Mouse (Mus musculus): ENCODE measurements around the gene Bnip2. TPM values are rescaled to one million over a fixed set of nuclear protein-coding genes. Genes with fewer than 3 reads are reported as not detected.
"Not testable (repeated sequence)": the region's sequence is repeated elsewhere in the genome, so short reads cannot be mapped to it uniquely, and the experiment has no call there.

The Bnip2 gene
- total and polyA plus RNA-seq, 3 experiments: 54.3 to 104 (median 88.1) TPM

DNA sequence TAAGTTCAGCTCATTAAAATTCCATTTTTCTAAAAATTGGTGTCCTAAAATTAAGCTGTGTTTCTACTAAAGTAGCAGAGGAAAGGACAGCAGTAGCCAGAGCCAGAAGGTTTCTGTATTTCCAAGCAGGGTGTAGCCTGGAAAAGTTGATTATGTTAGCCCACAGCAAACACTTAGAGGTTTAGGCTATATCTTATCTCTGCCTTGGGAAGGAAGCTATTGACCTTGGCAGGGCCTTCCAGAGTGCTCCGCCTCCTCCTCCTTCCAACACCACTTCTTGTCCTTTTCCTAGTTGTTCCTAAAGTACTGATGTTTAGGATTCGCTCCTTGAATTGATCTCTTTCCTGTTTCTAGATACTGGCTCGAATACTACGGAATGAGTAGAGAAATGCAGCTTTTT is 32.8 kb downstream of the Bnip2 start:
- Histone ChIP-seq H3K36me3 (replicated peaks in 1 of 2; ENCODE audit: control insufficient read depth in 1 of 2, insufficient read depth in 1 of 2, low read length in 1 of 2) (peaks cover 2 to 43% of the 10 kb centered on the region in 2 experiments), H3K27me3 (replicated peaks) (no peaks in the 10 kb centered on the region), H3K79me2 (replicated peaks; ENCODE audit: control insufficient read depth, extremely low read depth, insufficient read depth, poor library complexity, severe bottlenecking) (0 out of 2 replicates have a peak, but pooled peaks cover 2% of the 10 kb centered on the region), H3K4me3 (replicated peaks in 1 of 3; ENCODE audit: low read depth in 2 of 3, low read length in 2 of 3, poor library complexity in 1 of 3) (no peak overlapping the region), H3K9ac (ENCODE audit: insufficient read depth, low read depth) (no peak overlapping the region), H3K4me1 (ENCODE audit: control insufficient read depth in 1 of 2, insufficient read depth in 2 of 2) (peaks cover 6 to 11% of the 10 kb centered on the region in 2 experiments), H3K4me2 (ENCODE audit: insufficient read depth, low read depth, poor library complexity, severe bottlenecking) (no peak overlapping the region), H3K9me3 (replicated peaks; ENCODE audit: low read length) (no peaks in the 10 kb centered on the region), H3K27ac (ENCODE audit: insufficient read depth, low read depth) (no peak overlapping the region)
- in situ Hi-C loops (cut with MboI; ENCODE audit: low pct_ligation_motif_present, low pct_unique_long_range_greater_than_20kb, low sequenced_read_pairs) (no loop called here), dilution Hi-C loops (cut with MboI; ENCODE audit: extremely low pct_ligation_motif_present, extremely low pct_unique_long_range_greater_than_20kb, low sequenced_read_pairs) (no loop called here)
- no peak for DNase-seq (ENCODE audit: extremely low read depth)
- TF ChIP-seq MXI1 (IDR thresholded peaks at IDR 0.05; ENCODE audit: low read depth, low read length) (no peak), TCF12 (IDR thresholded peaks at IDR 0.05; ENCODE audit: low read depth, low read length) (no peak), POLR2A (IDR thresholded peaks at IDR 0.05; ENCODE audit: low read depth, low read length) (no peak), ZKSCAN1 (IDR thresholded peaks at IDR 0.05; ENCODE audit: borderline replicate concordance, low read depth, low read length) (no peak), USF2 (conservative IDR thresholded peaks at IDR 0.05; ENCODE audit: low read depth, low read length) (no peak), E2F4 (IDR thresholded peaks at IDR 0.05; ENCODE audit: insufficient replicate concordance, low read depth, low read length) (no peak), MAZ (IDR thresholded peaks at IDR 0.05; ENCODE audit: low read depth, low read length) (no peak), BHLHE40 (IDR thresholded peaks at IDR 0.05; ENCODE audit: low read depth, low read length) (no peak), IRF4 (IDR thresholded peaks at IDR 0.05; ENCODE audit: low read depth, low read length) (no peak), CHD1 (IDR thresholded peaks at IDR 0.05; ENCODE audit: low read depth, low read length) (no peak), SIN3A (IDR thresholded peaks at IDR 0.05; ENCODE audit: low read length) (no peak), UBTF (IDR thresholded peaks at IDR 0.05; ENCODE audit: low read depth, low read length) (no peak)

DNA sequence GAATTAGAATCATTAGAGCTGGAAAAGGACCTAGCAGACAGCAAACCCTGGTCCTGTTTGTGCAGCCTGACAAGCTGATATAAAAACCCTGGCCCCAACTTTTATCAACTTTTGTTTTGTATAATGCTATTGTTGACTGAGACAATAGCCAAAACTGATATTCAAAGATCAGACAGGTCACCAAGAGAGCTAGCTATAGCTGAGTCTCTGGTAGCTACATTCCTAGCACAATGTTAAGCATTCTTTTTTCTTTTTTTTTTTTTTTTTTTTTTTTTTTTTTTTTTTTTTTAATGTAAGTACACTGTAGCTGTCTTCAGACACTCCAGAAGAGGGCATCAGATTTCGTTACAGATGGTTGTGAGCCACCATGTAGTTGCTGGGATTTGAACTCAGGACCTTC is 34.3 kb downstream of the Bnip2 start:
- H3K4me2 ChIP-seq (ENCODE audit: insufficient read depth, low read depth, poor library complexity, severe bottlenecking); H3K27ac ChIP-seq (ENCODE audit: insufficient read depth, low read depth); H3K4me3 ChIP-seq (replicated peaks in 1 of 3; ENCODE audit: low read depth in 2 of 3, low read length in 2 of 3, poor library complexity in 1 of 3); H3K79me2 ChIP-seq (replicated peaks; ENCODE audit: control insufficient read depth, extremely low read depth, insufficient read depth, poor library complexity, severe bottlenecking); DNase-seq (ENCODE audit: extremely low read depth); H3K9ac ChIP-seq (ENCODE audit: insufficient read depth, low read depth); H3K9me3 ChIP-seq (replicated peaks; ENCODE audit: low read length); H3K27me3 ChIP-seq (replicated peaks); in situ Hi-C loops (cut with MboI; ENCODE audit: low pct_ligation_motif_present, low pct_unique_long_range_greater_than_20kb, low sequenced_read_pairs); dilution Hi-C loops (cut with MboI; ENCODE audit: extremely low pct_ligation_motif_present, extremely low pct_unique_long_range_greater_than_20kb, low sequenced_read_pairs): not testable (repeated sequence)
- peaks cover 2 to 38% of the 10 kb centered on the region in 2 experiments for H3K36me3 ChIP-seq (replicated peaks in 1 of 2; ENCODE audit: control insufficient read depth in 1 of 2, insufficient read depth in 1 of 2, low read length in 1 of 2)
- TF ChIP-seq POLR2AphosphoS2 (IDR thresholded peaks at IDR 0.05; ENCODE audit: low read depth, low read length): 0 out of 2 replicates have a peak, but pooled peaks have one; percentile 38
- peak; percentile 53; the same call in 1 of the 2 replicates for TF ChIP-seq ZNF384 (IDR thresholded peaks at IDR 0.05; ENCODE audit: low read depth, low read length)
- H3K4me1 ChIP-seq (ENCODE audit: control insufficient read depth in 1 of 2, insufficient read depth in 2 of 2): peaks cover 6 to 11% of the 10 kb centered on the region in 2 experiments

DNA sequence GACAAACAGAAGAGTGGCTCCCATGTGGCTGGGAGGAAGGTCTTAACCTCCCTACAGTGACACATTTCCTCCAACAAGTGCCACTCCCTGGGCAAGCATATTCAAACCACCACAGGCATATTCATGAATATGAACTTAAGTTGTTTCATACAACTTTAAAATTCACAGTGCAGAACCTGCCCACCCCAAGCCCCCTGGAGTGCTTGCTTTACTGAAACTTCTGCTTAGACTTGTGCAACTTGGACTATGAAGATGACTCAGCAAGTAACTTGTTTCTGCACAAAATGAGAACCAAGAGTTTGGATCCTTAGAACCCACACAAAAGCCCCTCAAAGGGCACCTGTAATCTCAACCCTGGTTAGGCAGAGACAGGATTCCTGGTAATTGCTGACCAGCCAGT is 35.4 kb downstream of the Bnip2 start:
- Histone ChIP-seq H3K9me3 (replicated peaks; ENCODE audit: low read length) (no peaks in the 10 kb centered on the region), H3K27ac (ENCODE audit: insufficient read depth, low read depth) (no peak overlapping the region), H3K27me3 (replicated peaks) (no peaks in the 10 kb centered on the region), H3K79me2 (replicated peaks; ENCODE audit: control insufficient read depth, extremely low read depth, insufficient read depth, poor library complexity, severe bottlenecking) (no peaks in the 10 kb centered on the region), H3K9ac (ENCODE audit: insufficient read depth, low read depth) (no peak overlapping the region), H3K36me3 (replicated peaks in 1 of 2; ENCODE audit: control insufficient read depth in 1 of 2, insufficient read depth in 1 of 2, low read length in 1 of 2) (peaks cover 2 to 32% of the 10 kb centered on the region in 2 experiments), H3K4me3 (replicated peaks in 1 of 3; ENCODE audit: low read depth in 2 of 3, low read length in 2 of 3, poor library complexity in 1 of 3) (no peak overlapping the region), H3K4me1 (ENCODE audit: control insufficient read depth in 1 of 2, insufficient read depth in 2 of 2) (peaks cover 9 to 11% of the 10 kb centered on the region in 2 experiments), H3K4me2 (ENCODE audit: insufficient read depth, low read depth, poor library complexity, severe bottlenecking) (no peak overlapping the region)
- in situ Hi-C loops (cut with MboI; ENCODE audit: low pct_ligation_motif_present, low pct_unique_long_range_greater_than_20kb, low sequenced_read_pairs) (loop anchor here (5.0 kb wide), 1 partner anchor 53 kb away; no protein-coding TSS in a partner anchor), dilution Hi-C loops (cut with MboI; ENCODE audit: extremely low pct_ligation_motif_present, extremely low pct_unique_long_range_greater_than_20kb, low sequenced_read_pairs) (no loop called here)
- peak; percentile 15 for DNase-seq (ENCODE audit: extremely low read depth)
- TF ChIP-seq ZMIZ1 (IDR thresholded peaks at IDR 0.05; ENCODE audit: low read depth, low read length) (no peak), MAFK (IDR thresholded peaks at IDR 0.05; ENCODE audit: insufficient replicate concordance, low read length) (peak; percentile 62; the same call in 1 of the 2 replicates), MEF2A (IDR thresholded peaks at IDR 0.05; ENCODE audit: borderline replicate concordance, low read depth, low read length) (no peak), IRF4 (IDR thresholded peaks at IDR 0.05; ENCODE audit: low read depth, low read length) (peak; percentile 50), RAD21 (IDR thresholded peaks at IDR 0.05; ENCODE audit: low read depth, low read length) (no peak), EP300 (IDR thresholded peaks at IDR 0.05; ENCODE audit: low read length) (peak; percentile 56), UBTF (IDR thresholded peaks at IDR 0.05; ENCODE audit: low read depth, low read length) (no peak)

All from CH12.LX (cell line).